Mouse (Mus musculus) bone marrow, adult 2 months (tissue): Measurements from ENCODE around the gene Mog.

ENCODE experiments used
- CTCF ChIP-seq: fragments of 200-500 bp; IDR thresholded peaks from 2 replicates; pipeline ENCODE4 v1.5.1; 2011; ENCODE audit warnings: low read length, control low read depth; ENCODE audit not compliant: control insufficient read depth, insufficient read depth
- POLR2A ChIP-seq: fragments of 200-500 bp; IDR thresholded peaks from 2 replicates; pipeline ENCODE4 v1.6.1; 2011; ENCODE audit warnings: low read depth, mild to moderate bottlenecking, control low read depth, low read length, borderline replicate concordance; ENCODE audit not compliant: control insufficient read depth

DNA sequence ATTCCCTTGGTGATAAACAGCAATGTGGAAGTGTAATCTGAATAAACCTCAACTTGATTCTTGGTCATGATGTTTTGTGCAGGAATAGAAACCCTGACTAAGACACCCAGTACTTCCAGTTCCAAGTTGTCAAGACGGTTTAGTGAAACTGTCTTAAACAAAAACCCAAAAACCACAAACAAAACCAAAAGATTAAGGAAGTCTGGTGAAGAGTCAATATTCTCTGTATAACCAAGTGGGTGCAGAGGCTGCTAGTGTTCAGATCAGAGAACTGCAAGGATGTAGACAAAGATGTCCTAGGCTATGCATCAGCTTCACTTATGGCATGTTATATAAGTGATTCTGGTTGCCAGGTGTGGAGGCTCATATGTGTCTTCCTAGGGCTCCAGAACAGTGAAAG is 56.3 kb downstream of the Mog start:
- no peak for TF ChIP-seq POLR2A
- TF ChIP-seq CTCF = no peak
